In genomic region chr2:24385111-24385961, GRCm38 (mm10) we compare ENCODE assay signal across 8 mouse cellular contexts. TPM values are rescaled to one million over a fixed set of nuclear protein-coding genes. Genes with fewer than 3 reads are reported as not detected.
DNase-seq lines count a peak whose midpoint lies in the region; ATAC-seq lines count a peak whose summit lies in the region.

No protein-coding gene starts in this region.

- no peak overlapping the region for H3K27ac ChIP-seq in limb, embryonic 12.5 days
- no peak overlapping the region for H3K27ac ChIP-seq in forebrain, embryonic 16.5 days (ENCODE audit: low read length)
- H3K27ac ChIP-seq in kidney, embryonic 15.5 days: no peak overlapping the region

- no peaks in the 10 kb centered on the region for H3K9me3 ChIP-seq in limb, embryonic 12.5 days
- H3K9me3 ChIP-seq in forebrain, embryonic 16.5 days (ENCODE audit: control insufficient read depth, low read length): no peaks in the 10 kb centered on the region
- no peaks in the 10 kb centered on the region for H3K9me3 ChIP-seq in kidney, embryonic 15.5 days (replicated peaks)

- H3K4me3 ChIP-seq in limb, embryonic 12.5 days (replicated peaks): no peak overlapping the region
- H3K4me3 ChIP-seq in forebrain, embryonic 16.5 days (replicated peaks; ENCODE audit: low read length): no peak overlapping the region
- no peak overlapping the region for H3K4me3 ChIP-seq in kidney, embryonic 15.5 days (replicated peaks)

- ATAC-seq in limb, embryonic 12.5 days (ENCODE audit: insufficient number of reproducible peaks, insufficient read depth, low FRiP score, low TSS enrichment, low read depth): peak; percentile 49; the same call in 1 of the 2 replicates
- peak; percentile 48 for ATAC-seq in monocyte, adult 5-6 weeks (replicated peaks; ENCODE audit: insufficient number of reproducible peaks, low FRiP score, low TSS enrichment, poor library complexity, severe bottlenecking)
- ATAC-seq in forebrain, embryonic 16.5 days: no peak
- no peak for ATAC-seq in kidney, embryonic 15.5 days (replicated peaks; ENCODE audit: low FRiP score)

- WGBS in limb, embryonic 12.5 days: 79% methylated on average over 14 of the region's 14 CpGs
- WGBS in forebrain, embryonic 16.5 days: 82% methylated on average over 14 of the region's 14 CpGs
- WGBS in kidney, embryonic 15.5 days: 81% methylated on average over 14 of the region's 14 CpGs

- no peaks in the 10 kb centered on the region for H3K36me3 ChIP-seq in limb, embryonic 12.5 days
- no peaks in the 10 kb centered on the region for H3K36me3 ChIP-seq in forebrain, embryonic 16.5 days (ENCODE audit: control insufficient read depth, insufficient read depth)
- H3K36me3 ChIP-seq in kidney, embryonic 15.5 days: no peaks in the 10 kb centered on the region

- no peaks in the 10 kb centered on the region for H3K27me3 ChIP-seq in limb, embryonic 12.5 days
- no peaks in the 10 kb centered on the region for H3K27me3 ChIP-seq in forebrain, embryonic 16.5 days (replicated peaks; ENCODE audit: control insufficient read depth, insufficient read depth, low read length)
- no peaks in the 10 kb centered on the region for H3K27me3 ChIP-seq in kidney, embryonic 15.5 days

- H3K4me1 ChIP-seq in limb, embryonic 12.5 days (replicated peaks): peaks cover 13% of the 10 kb centered on the region; the same call in 1 of the 2 replicates
- H3K4me1 ChIP-seq in forebrain, embryonic 16.5 days (replicated peaks; ENCODE audit: control insufficient read depth, insufficient read depth, low read length): no peaks in the 10 kb centered on the region
- no peaks in the 10 kb centered on the region; the same call in 1 of the 2 replicates for H3K4me1 ChIP-seq in kidney, embryonic 15.5 days

- H3K9ac ChIP-seq in limb, embryonic 12.5 days (replicated peaks): no peak overlapping the region
- H3K9ac ChIP-seq in forebrain, embryonic 16.5 days (replicated peaks; ENCODE audit: low read depth, low read length): no peak overlapping the region
- H3K9ac ChIP-seq in kidney, embryonic 15.5 days: no peak overlapping the region

- H3K4me2 ChIP-seq in limb, embryonic 12.5 days: no peak overlapping the region
- no peak overlapping the region for H3K4me2 ChIP-seq in forebrain, embryonic 16.5 days (ENCODE audit: low read length)
- no peak overlapping the region for H3K4me2 ChIP-seq in kidney, embryonic 15.5 days

- DNase-seq in 416B (ENCODE audit: low read depth) (peak; percentile 64), ES-CJ7 (ENCODE audit: low read depth, low spot score) (peak; percentile 58)
- DNase-seq in gastrocnemius, adult 18-20 months (ENCODE audit: low spot score): no peak
- DNase-seq in kidney, adult 11 months: no peak

RNA-seq across cellular contexts. Expression of gene Psd4, which starts 18.0 kb away (rescaled TPM):
- polyA plus RNA-seq in limb, embryonic 12.5 days (2016; fragmentation: Nextera tagmentation; extraction: Ambion mirVana): 0.78 and 2.5 TPM in 2 replicates
- total RNA-seq in monocyte, adult 5-6 weeks (2017): 70.8 to 164 TPM (median 139 TPM) in 3 replicates
- total RNA-seq in gastrocnemius, adult 18-20 months (2021): under 1 TPM; 0.14 to 0.53 TPM
- 0.20 and 0.52 TPM in 2 replicates for polyA plus RNA-seq in forebrain, embryonic 16.5 days (2015; fragmentation: Nextera tagmentation; extraction: Ambion mirVana)
- 2.2 and 2.3 TPM in 2 replicates for polyA plus RNA-seq in kidney, embryonic 15.5 days (2015; fragmentation: Nextera tagmentation; extraction: Ambion mirVana)

RNA-seq across cellular contexts. Expression of gene Il1rn, which starts 48.7 kb away (rescaled TPM):
- polyA plus RNA-seq in limb, embryonic 12.5 days (2016; fragmentation: Nextera tagmentation; extraction: Ambion mirVana): 1.1 and 1.7 TPM in 2 replicates
- total RNA-seq in monocyte, adult 5-6 weeks (2017): 5.8 to 12.4 TPM (median 8.9 TPM) in 3 replicates
- not detected for total RNA-seq in gastrocnemius, adult 18-20 months (2021)
- 0.10 TPM in 1 of 2 replicates, not detected in the other for polyA plus RNA-seq in forebrain, embryonic 16.5 days (2015; fragmentation: Nextera tagmentation; extraction: Ambion mirVana)
- 0.84 and 1.6 TPM in 2 replicates for polyA plus RNA-seq in kidney, embryonic 15.5 days (2015; fragmentation: Nextera tagmentation; extraction: Ambion mirVana)

Comparison
In these comparisons a context has a peak if more than half of its experiments do, and no peak if none do; other contexts are left out.
1. DNase-seq: peak in 416B (single experiment) and ES-CJ7 (single experiment); none in gastrocnemius, adult 18-20 months (single experiment) and kidney, adult 11 months (single experiment).
2. ATAC-seq: peak in limb, embryonic 12.5 days (single experiment) and monocyte, adult 5-6 weeks (single experiment); none in forebrain, embryonic 16.5 days (single experiment) and kidney, embryonic 15.5 days (single experiment).